Mouse (Mus musculus) olfactory bulb, adult 2 months (tissue): ENCODE measurements around the gene Cntn4. TPM values are rescaled to one million over a fixed set of nuclear protein-coding genes. Genes with fewer than 3 reads are reported as not detected.

Source experiments
- H3K27ac ChIP-seq: fragments of 200-500 bp; 2 replicates; pipeline ENCODE4 v1.5.1; 2012; ENCODE audit warnings: low read depth, low read length; ENCODE audit not compliant: insufficient read depth
- H3K4me1 ChIP-seq: fragments of 200-500 bp; 2 replicates; pipeline ENCODE4 v1.6.1; 2012; ENCODE audit warnings: low read length; ENCODE audit not compliant: control insufficient read depth, insufficient read depth
- H3K4me3 ChIP-seq: fragments of 200-500 bp; 2 replicates; pipeline ENCODE4 v1.5.1; 2012; ENCODE audit warnings: mild to moderate bottlenecking, low read depth, low read length, moderate library complexity; ENCODE audit not compliant: insufficient read depth
- CTCF ChIP-seq: fragments of 200-500 bp; IDR thresholded peaks from 2 replicates; pipeline ENCODE4 v1.5.1; 2012; ENCODE audit warnings: low read depth, mild to moderate bottlenecking, low read length, moderate library complexity; ENCODE audit not compliant: insufficient read depth
- POLR2A ChIP-seq: fragments of 200-500 bp; IDR thresholded peaks from 2 replicates; pipeline ENCODE4 v1.6.1; 2012; ENCODE audit warnings: mild to moderate bottlenecking, low read depth, low read length, moderate library complexity; ENCODE audit not compliant: insufficient read depth
- WGBS: fragments of 180-500 bp; shearing (Covaris S2); methylation state at CpG from one replicate; pipeline ENCODE4 v1.1.7; 2018; 5-methylcytosine and 5-hydroxymethylcytosine counted together
- polyA plus RNA-seq: library from polyadenylated mRNA; stranded (reverse); fragments of >200 nt; gene quantifications from 2 replicates; pipeline ENCODE4 v1.2.4, GENCODE M21; 2012; ENCODE audit warnings: low replicate concordance; ENCODE audit not compliant: missing spikeins, insufficient read depth, insufficient read length

Gene Cntn4
- polyA plus RNA-seq, 1 experiment = not detected

- WGBS = 59% methylated on average over 1 of the region's 1 CpGs
- TF ChIP-seq POLR2A = no peak
- TF ChIP-seq CTCF = no peak
- H3K4me1 ChIP-seq = no peaks in the 10 kb centered on the region
- H3K4me3 ChIP-seq = no peak overlapping the region
- H3K27ac ChIP-seq = no peak overlapping the region
Observed at GRCm38 (mm10) chr6:105780616-105781015, 103.2 kb downstream of the Cntn4 start.

DNA sequence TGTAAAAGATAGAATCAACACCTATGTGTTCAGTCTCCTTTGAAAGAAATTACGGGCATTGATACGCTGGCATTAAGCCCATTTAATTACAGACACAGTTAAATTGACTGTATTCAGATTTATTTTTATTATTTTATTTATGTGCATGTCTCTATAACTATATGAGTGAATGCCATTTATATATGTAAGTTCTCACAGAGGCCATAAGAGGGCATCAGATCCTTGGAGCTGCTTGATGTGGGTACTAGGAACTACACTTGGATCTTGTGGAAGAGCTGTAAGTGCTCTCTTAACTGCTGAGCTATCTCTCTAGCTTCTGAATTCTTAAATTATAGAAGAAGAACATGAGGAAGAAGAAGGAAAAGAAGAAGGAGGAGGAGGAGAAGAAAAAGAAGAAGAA is 111.0 kb downstream of the Cntn4 start:
- no peaks in the 10 kb centered on the region for H3K4me1 ChIP-seq
- no peak for TF ChIP-seq POLR2A
- TF ChIP-seq CTCF = no peak
- WGBS = 97% methylated on average over 2 of the region's 2 CpGs
- H3K4me3 ChIP-seq = no peak overlapping the region
- no peak overlapping the region for H3K27ac ChIP-seq

DNA sequence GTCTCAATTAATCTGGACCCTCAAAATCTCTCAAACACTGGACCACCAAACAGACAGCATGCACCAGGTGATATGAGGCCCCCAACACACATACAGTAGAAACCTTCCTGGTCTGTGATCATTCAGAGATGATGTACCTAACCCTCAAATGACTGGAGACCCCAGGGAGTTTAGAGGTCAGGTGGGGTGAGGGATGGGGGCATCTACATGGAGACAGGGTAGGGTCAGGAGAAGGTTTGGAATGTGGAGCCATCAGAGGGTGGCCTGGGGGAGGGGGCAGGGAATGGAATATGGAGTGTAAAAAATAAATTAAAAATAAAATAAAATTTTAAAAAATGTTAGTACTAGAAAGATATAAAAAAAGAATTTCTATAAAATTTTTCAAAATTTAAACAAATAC is 157.6 kb downstream of the Cntn4 start:
- Histone ChIP-seq H3K4me1 (no peaks in the 10 kb centered on the region), H3K4me3 (no peak overlapping the region), H3K27ac (no peak overlapping the region)
- no peak for TF ChIP-seq POLR2A
- no peak for TF ChIP-seq CTCF

GRCm38 (mm10) chr6:105847296-105847695 is 169.8 kb downstream of the Cntn4 start:
- no peak overlapping the region for H3K27ac ChIP-seq
- no peaks in the 10 kb centered on the region for H3K4me1 ChIP-seq
- no peak for TF ChIP-seq CTCF
- no peak for TF ChIP-seq POLR2A
- whole genome bisulfite sequencing = 27% methylated on average over 1 of the region's 1 CpGs
- H3K4me3 ChIP-seq = no peak overlapping the region

- WGBS = 52% methylated on average over 4 of the region's 4 CpGs
- TF ChIP-seq POLR2A (no peak), CTCF (no peak)
- Histone ChIP-seq H3K4me1 (no peaks in the 10 kb centered on the region), H3K27ac (no peak overlapping the region), H3K4me3 (no peak overlapping the region)
Observed at GRCm38 (mm10) chr6:105892838-105893237, 215.4 kb downstream of the Cntn4 start.

GRCm38 (mm10) chr6:105938485-105938884 is 261.0 kb downstream of the Cntn4 start:
- WGBS = 96% methylated on average over 1 of the region's 1 CpGs
- H3K4me1 ChIP-seq = no peaks in the 10 kb centered on the region
- TF ChIP-seq CTCF (no peak), POLR2A (no peak)
- H3K27ac ChIP-seq = no peak overlapping the region
- H3K4me3 ChIP-seq = no peak overlapping the region

- no peaks in the 10 kb centered on the region for H3K4me1 ChIP-seq
- no peak overlapping the region for H3K4me3 ChIP-seq
- 78% methylated on average over 2 of the region's 2 CpGs for WGBS
- TF ChIP-seq CTCF (no peak), POLR2A (no peak)
- H3K27ac ChIP-seq = no peak overlapping the region
Observed at GRCm38 (mm10) chr6:105939303-105939702, 261.8 kb downstream of the Cntn4 start.

DNA sequence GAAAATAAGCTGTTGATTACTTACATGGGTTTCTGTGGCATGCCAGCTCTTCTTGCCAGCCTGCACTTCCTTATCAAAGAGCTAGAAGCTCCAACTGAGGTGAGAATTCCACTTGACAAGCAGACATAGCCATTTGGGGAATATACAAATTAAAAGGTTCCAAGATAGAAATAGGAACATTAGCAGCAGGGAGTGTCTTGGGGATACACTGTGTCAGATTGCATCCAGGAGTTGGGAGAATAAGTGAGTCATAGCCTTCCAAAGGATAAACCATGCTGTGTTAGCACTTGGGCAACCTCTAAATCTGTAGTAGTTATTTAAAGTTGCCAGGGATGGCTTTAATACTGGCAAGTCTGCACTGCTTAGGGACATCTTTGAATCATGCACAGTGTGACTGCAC is 263.1 kb downstream of the Cntn4 start:
- no peak overlapping the region for H3K4me3 ChIP-seq
- no peaks in the 10 kb centered on the region for H3K4me1 ChIP-seq
- H3K27ac ChIP-seq = no peak overlapping the region
- TF ChIP-seq CTCF = no peak
- no peak for TF ChIP-seq POLR2A

GRCm38 (mm10) chr6:105991492-105991891 is 314.0 kb downstream of the Cntn4 start:
- Histone ChIP-seq H3K4me3 (no peak overlapping the region), H3K27ac (no peak overlapping the region), H3K4me1 (no peaks in the 10 kb centered on the region)
- TF ChIP-seq CTCF (no peak), POLR2A (no peak)
- 85% methylated on average over 1 of the region's 1 CpGs for WGBS

DNA sequence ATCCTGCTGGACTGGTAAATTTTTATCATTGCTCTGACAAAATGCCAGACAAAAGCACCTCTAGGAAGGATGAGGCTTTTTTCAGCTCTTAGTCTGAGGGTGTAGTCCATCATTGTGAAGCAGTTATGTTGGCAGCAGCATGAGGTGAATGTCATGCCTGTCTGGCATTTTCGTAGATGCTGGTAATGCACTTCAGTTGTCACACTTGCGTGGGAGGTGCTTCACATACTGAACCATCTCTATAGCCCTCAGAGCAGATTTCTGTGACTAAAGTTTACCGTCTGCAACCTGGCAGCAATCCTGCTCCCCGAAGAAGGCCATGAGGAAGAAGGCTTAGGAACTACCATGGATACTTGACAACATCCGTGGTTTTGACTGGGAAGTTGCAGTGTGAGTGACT is 335.6 kb downstream of the Cntn4 start:
- 81% methylated on average over 5 of the region's 5 CpGs for WGBS
- Histone ChIP-seq H3K4me3 (no peak overlapping the region), H3K27ac (no peak overlapping the region), H3K4me1 (no peaks in the 10 kb centered on the region)
- no peak for TF ChIP-seq CTCF
- TF ChIP-seq POLR2A = no peak
